Mouse (Mus musculus): ENCODE results near the gene 6030458C11Rik. TPM values are rescaled to one million over a fixed set of nuclear protein-coding genes. Genes with fewer than 3 reads are reported as not detected.

Gene 6030458C11Rik
- polyA plus RNA-seq, 1 experiment from 2014 or later = 25.5 TPM

DNA sequence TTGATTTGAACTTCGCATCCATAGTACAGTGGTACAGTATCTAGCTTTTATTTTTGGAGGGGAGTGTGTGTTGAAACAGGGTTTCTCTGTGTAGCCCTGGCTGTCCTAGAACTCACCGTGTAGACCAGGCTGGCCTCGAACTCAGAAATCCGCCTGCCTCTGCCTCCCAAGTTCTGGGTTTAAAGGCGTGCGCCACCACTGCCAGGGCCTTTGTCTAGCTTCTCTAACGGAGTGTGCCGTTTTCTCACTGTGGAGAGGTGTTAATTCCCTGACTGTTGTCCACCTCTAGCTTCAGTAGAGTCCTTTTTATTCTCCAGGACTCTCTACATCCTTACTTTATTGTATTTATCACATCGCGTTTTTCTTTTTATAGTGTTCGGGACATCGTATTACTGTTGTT lies 959 bp upstream of the 6030458C11Rik start:
- H3K9ac ChIP-seq (ENCODE audit: low read length) = peak overlapping the region; percentile 74
- no peaks in the 10 kb centered on the region for H3K27me3 ChIP-seq (ENCODE audit: control insufficient read depth, insufficient read depth, low read length)
- peaks cover 13% of the 10 kb centered on the region for H3K4me1 ChIP-seq (ENCODE audit: control insufficient read depth, insufficient read depth, low read length)
- WGBS = 51% methylated on average over 12 of the region's 12 CpGs
- peak overlapping the region; percentile 95 for H3K4me3 ChIP-seq (ENCODE audit: low read length)
- H3K4me2 ChIP-seq (ENCODE audit: low read depth, low read length) = peak overlapping the region; percentile 82
- no peak for ATAC-seq (replicated peaks; ENCODE audit: extremely low read depth, insufficient read depth, low FRiP score)
- H3K9me3 ChIP-seq (replicated peaks; ENCODE audit: control insufficient read depth, low read length) = no peaks in the 10 kb centered on the region
- peaks cover 30% of the 10 kb centered on the region for H3K36me3 ChIP-seq (ENCODE audit: control insufficient read depth, insufficient read depth)
- H3K27ac ChIP-seq (ENCODE audit: low read length) = no peak overlapping the region

DNA sequence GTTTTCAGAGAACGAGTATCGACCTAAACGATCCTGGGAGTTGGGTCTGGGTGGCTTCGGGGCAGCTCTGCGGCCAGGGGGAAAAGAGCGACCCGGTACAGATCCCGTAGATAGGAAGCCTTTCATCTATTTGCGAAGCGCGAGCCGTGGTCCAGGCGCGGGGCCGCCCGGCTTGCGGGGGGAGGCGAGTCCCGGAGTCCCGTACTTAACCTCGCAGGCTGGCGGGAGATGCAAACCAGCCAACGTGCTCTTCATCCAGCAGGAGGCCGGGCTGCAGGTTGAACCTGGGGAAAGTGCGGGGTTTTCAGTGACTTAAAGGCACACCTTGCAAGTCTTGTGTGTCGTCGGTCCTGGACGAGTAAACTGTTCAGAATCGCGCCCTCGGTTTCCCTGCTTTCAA lies 516 bp upstream of the 6030458C11Rik start:
- H3K9me3 ChIP-seq (replicated peaks; ENCODE audit: control insufficient read depth, low read length) = no peaks in the 10 kb centered on the region
- H3K4me2 ChIP-seq (ENCODE audit: low read depth, low read length) = peak overlapping the region; percentile 82
- H3K4me1 ChIP-seq (ENCODE audit: control insufficient read depth, insufficient read depth, low read length) = peaks cover 13% of the 10 kb centered on the region
- under 1% methylated on average over 31 of the region's 31 CpGs for WGBS
- H3K27ac ChIP-seq (ENCODE audit: low read length) = peak overlapping the region; percentile 38
- H3K27me3 ChIP-seq (ENCODE audit: control insufficient read depth, insufficient read depth, low read length) = no peaks in the 10 kb centered on the region
- peak; percentile 9 for ATAC-seq (replicated peaks; ENCODE audit: extremely low read depth, insufficient read depth, low FRiP score)
- peak overlapping the region; percentile 74 for H3K9ac ChIP-seq (ENCODE audit: low read length)
- peak overlapping the region; percentile 95 for H3K4me3 ChIP-seq (ENCODE audit: low read length)
- H3K36me3 ChIP-seq (ENCODE audit: control insufficient read depth, insufficient read depth) = peaks cover 30% of the 10 kb centered on the region

- no peak overlapping the region for H3K27ac ChIP-seq (ENCODE audit: low read length)
These were observed 862 bp downstream of the 6030458C11Rik start for GRCm38 (mm10) chr15:12823455-12824119.

GRCm38 (mm10) chr15:12822416-12823395 lies 1.7 kb downstream of the 6030458C11Rik start:
- H3K4me2 ChIP-seq (ENCODE audit: low read depth, low read length) = no peak overlapping the region
- H3K4me3 ChIP-seq (ENCODE audit: low read length) = no peak overlapping the region
- H3K27ac ChIP-seq (ENCODE audit: low read length) = no peak overlapping the region
- H3K9ac ChIP-seq (ENCODE audit: low read length) = no peak overlapping the region
- H3K9me3 ChIP-seq (replicated peaks; ENCODE audit: control insufficient read depth, low read length) = no peaks in the 10 kb centered on the region
- 72% methylated on average over 9 of the region's 9 CpGs for WGBS
- no peaks in the 10 kb centered on the region for H3K27me3 ChIP-seq (ENCODE audit: control insufficient read depth, insufficient read depth, low read length)
- peaks cover 23% of the 10 kb centered on the region for H3K36me3 ChIP-seq (ENCODE audit: control insufficient read depth, insufficient read depth)
- peaks cover 13% of the 10 kb centered on the region for H3K4me1 ChIP-seq (ENCODE audit: control insufficient read depth, insufficient read depth, low read length)
- no peak for ATAC-seq (replicated peaks; ENCODE audit: extremely low read depth, insufficient read depth, low FRiP score)

More at GRCm38 (mm10) chr15:12823455-12824119, 862 bp downstream of the 6030458C11Rik start:
- peak overlapping the region; percentile 95 for H3K9ac ChIP-seq (ENCODE audit: low read length)
- peak overlapping the region; percentile 95 for H3K4me3 ChIP-seq (ENCODE audit: low read length)
- peak overlapping the region; percentile 83 for H3K4me2 ChIP-seq (ENCODE audit: low read depth, low read length)
- peaks cover 13% of the 10 kb centered on the region for H3K4me1 ChIP-seq (ENCODE audit: control insufficient read depth, insufficient read depth, low read length)
- no peak for ATAC-seq (replicated peaks; ENCODE audit: extremely low read depth, insufficient read depth, low FRiP score)
- WGBS = 76% methylated on average over 2 of the region's 2 CpGs
- peaks cover 30% of the 10 kb centered on the region for H3K36me3 ChIP-seq (ENCODE audit: control insufficient read depth, insufficient read depth)
- H3K9me3 ChIP-seq (replicated peaks; ENCODE audit: control insufficient read depth, low read length) = no peaks in the 10 kb centered on the region
- H3K27me3 ChIP-seq (ENCODE audit: control insufficient read depth, insufficient read depth, low read length) = no peaks in the 10 kb centered on the region

GRCm38 (mm10) chr15:12817592-12817991 lies 6.9 kb downstream of the 6030458C11Rik start:
- Histone ChIP-seq H3K4me3 (ENCODE audit: low read length) (no peak overlapping the region), H3K9ac (ENCODE audit: low read length) (no peak overlapping the region), H3K36me3 (ENCODE audit: control insufficient read depth, insufficient read depth) (peaks cover 57% of the 10 kb centered on the region), H3K4me2 (ENCODE audit: low read depth, low read length) (no peak overlapping the region), H3K4me1 (ENCODE audit: control insufficient read depth, insufficient read depth, low read length) (no peaks in the 10 kb centered on the region), H3K27ac (ENCODE audit: low read length) (no peak overlapping the region), H3K27me3 (ENCODE audit: control insufficient read depth, insufficient read depth, low read length) (no peaks in the 10 kb centered on the region), H3K9me3 (replicated peaks; ENCODE audit: control insufficient read depth, low read length) (peaks cover 2% of the 10 kb centered on the region; the same call in 1 of the 2 replicates)
- 91% methylated on average over 8 of the region's 8 CpGs for WGBS
- ATAC-seq (replicated peaks; ENCODE audit: extremely low read depth, insufficient read depth, low FRiP score) = no peak

GRCm38 (mm10) chr15:12812646-12813045 lies 11.8 kb downstream of the 6030458C11Rik start:
- H3K27ac ChIP-seq (ENCODE audit: low read length) = no peak overlapping the region
- H3K9me3 ChIP-seq (replicated peaks; ENCODE audit: control insufficient read depth, low read length) = peaks cover 2% of the 10 kb centered on the region; the same call in 1 of the 2 replicates
- no peaks in the 10 kb centered on the region for H3K4me1 ChIP-seq (ENCODE audit: control insufficient read depth, insufficient read depth, low read length)
- H3K9ac ChIP-seq (ENCODE audit: low read length) = no peak overlapping the region
- H3K27me3 ChIP-seq (ENCODE audit: control insufficient read depth, insufficient read depth, low read length) = no peaks in the 10 kb centered on the region
- WGBS = 92% methylated on average over 11 of the region's 11 CpGs
- no peak overlapping the region for H3K4me2 ChIP-seq (ENCODE audit: low read depth, low read length)
- no peak for ATAC-seq (replicated peaks; ENCODE audit: extremely low read depth, insufficient read depth, low FRiP score)
- peaks cover 76% of the 10 kb centered on the region for H3K36me3 ChIP-seq (ENCODE audit: control insufficient read depth, insufficient read depth)
- H3K4me3 ChIP-seq (ENCODE audit: low read length) = no peak overlapping the region

- 76% methylated on average over 6 of the region's 6 CpGs for WGBS
- no peaks in the 10 kb centered on the region for H3K4me1 ChIP-seq (ENCODE audit: control insufficient read depth, insufficient read depth, low read length)
- no peaks in the 10 kb centered on the region for H3K27me3 ChIP-seq (ENCODE audit: control insufficient read depth, insufficient read depth, low read length)
- H3K9me3 ChIP-seq (replicated peaks; ENCODE audit: control insufficient read depth, low read length) = peaks cover 2% of the 10 kb centered on the region; the same call in 1 of the 2 replicates
- no peak overlapping the region for H3K4me3 ChIP-seq (ENCODE audit: low read length)
- no peak overlapping the region for H3K4me2 ChIP-seq (ENCODE audit: low read depth, low read length)
- no peak overlapping the region for H3K9ac ChIP-seq (ENCODE audit: low read length)
- peaks cover 56% of the 10 kb centered on the region for H3K36me3 ChIP-seq (ENCODE audit: control insufficient read depth, insufficient read depth)
- H3K27ac ChIP-seq (ENCODE audit: low read length) = no peak overlapping the region
- ATAC-seq (replicated peaks; ENCODE audit: extremely low read depth, insufficient read depth, low FRiP score) = no peak
These were observed 15.1 kb downstream of the 6030458C11Rik start for GRCm38 (mm10) chr15:12809305-12809704.

DNA sequence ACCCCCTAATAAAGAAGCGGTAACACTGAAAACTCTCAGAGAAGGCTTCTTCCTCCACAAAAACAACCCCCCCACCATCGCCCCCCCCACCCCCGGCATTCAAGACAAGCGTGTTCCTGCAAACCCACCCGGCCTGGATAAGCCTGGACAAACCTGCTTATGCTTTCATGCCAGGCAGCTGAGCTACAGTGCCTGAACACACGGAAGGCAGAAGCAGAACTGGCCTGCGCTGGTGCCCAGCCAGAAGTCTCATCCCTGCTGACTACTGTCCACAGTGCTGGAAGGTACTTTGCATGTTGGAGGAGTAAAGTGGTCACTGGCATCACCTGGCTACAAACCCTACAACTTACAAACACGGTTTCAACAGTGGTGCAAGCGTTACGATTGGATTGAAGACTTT lies 17.4 kb downstream of the 6030458C11Rik start:
- ATAC-seq (replicated peaks; ENCODE audit: extremely low read depth, insufficient read depth, low FRiP score) = no peak
- Histone ChIP-seq H3K4me2 (ENCODE audit: low read depth, low read length) (no peak overlapping the region), H3K9me3 (replicated peaks; ENCODE audit: control insufficient read depth, low read length) (no peaks in the 10 kb centered on the region), H3K4me3 (ENCODE audit: low read length) (no peak overlapping the region), H3K27ac (ENCODE audit: low read length) (no peak overlapping the region), H3K27me3 (ENCODE audit: control insufficient read depth, insufficient read depth, low read length) (no peaks in the 10 kb centered on the region), H3K36me3 (ENCODE audit: control insufficient read depth, insufficient read depth) (peaks cover 40% of the 10 kb centered on the region), H3K9ac (ENCODE audit: low read length) (no peak overlapping the region), H3K4me1 (ENCODE audit: control insufficient read depth, insufficient read depth, low read length) (no peaks in the 10 kb centered on the region)
- WGBS = 91% methylated on average over 10 of the region's 10 CpGs

GRCm38 (mm10) chr15:12805071-12805470 lies 19.4 kb downstream of the 6030458C11Rik start:
- H3K36me3 ChIP-seq (ENCODE audit: control insufficient read depth, insufficient read depth) = peaks cover 20% of the 10 kb centered on the region
- ATAC-seq (replicated peaks; ENCODE audit: extremely low read depth, insufficient read depth, low FRiP score) = no peak
- H3K4me3 ChIP-seq (ENCODE audit: low read length) = no peak overlapping the region
- WGBS = 85% methylated on average over 4 of the region's 4 CpGs
- no peak overlapping the region for H3K9ac ChIP-seq (ENCODE audit: low read length)
- peaks cover 3% of the 10 kb centered on the region; the same call in 1 of the 2 replicates for H3K4me1 ChIP-seq (ENCODE audit: control insufficient read depth, insufficient read depth, low read length)
- H3K27ac ChIP-seq (ENCODE audit: low read length) = no peak overlapping the region
- no peaks in the 10 kb centered on the region for H3K27me3 ChIP-seq (ENCODE audit: control insufficient read depth, insufficient read depth, low read length)
- H3K4me2 ChIP-seq (ENCODE audit: low read depth, low read length) = no peak overlapping the region
- H3K9me3 ChIP-seq (replicated peaks; ENCODE audit: control insufficient read depth, low read length) = no peaks in the 10 kb centered on the region

Measured in heart, embryonic 16.5 days (tissue).